13 mouse cellular contexts compared by ENCODE assay signal in genomic region chr17:31321425-31321824, GRCm38 (mm10). TPM values are rescaled to one million over a fixed set of nuclear protein-coding genes. Genes with fewer than 3 reads are reported as not detected.
DNase-seq lines count a peak whose midpoint lies in the region; ATAC-seq and TF ChIP-seq lines count a peak whose summit lies in the region.
"Had no signal": no experiment of that assay in that cellular context is flagged by ENCODE, and none has a peak within 500 bp of the region (broad histone marks: within the 10 kb centered on the region; RNA-seq: fewer than 3 reads in every experiment).

No protein-coding gene starts in this region.

- TF ChIP-seq CTCF in lung, adult 2 months (IDR thresholded peaks at IDR 0.05; ENCODE audit: insufficient read depth, low read length), result no peak

- in situ Hi-C loops in ES-E14 (cut with MboI; ENCODE audit: low sequenced_read_pairs in 2 of 2, unreplicated experiment in 2 of 2), result no loop called here

- ATAC-seq in heart, embryonic 16.5 days (replicated peaks; ENCODE audit: extremely low read depth, insufficient read depth, low FRiP score), result peak; percentile 63; the same call in 1 of the 2 replicates
- no peak for ATAC-seq in kidney, embryonic 15.5 days (replicated peaks; ENCODE audit: low FRiP score)

- no peaks in the 10 kb centered on the region for H3K27me3 ChIP-seq in heart, embryonic 16.5 days (ENCODE audit: control insufficient read depth, insufficient read depth, low read length)
- no peaks in the 10 kb centered on the region for H3K27me3 ChIP-seq in kidney, embryonic 15.5 days
- H3K27me3 ChIP-seq: lung, embryonic 15.5 days; neural tube, embryonic 13.5 days had no signal

- no peaks in the 10 kb centered on the region for H3K9me3 ChIP-seq in ES-E14 (ENCODE audit: control insufficient read depth, insufficient read depth, low read depth, low read length)
- no peaks in the 10 kb centered on the region for H3K9me3 ChIP-seq in heart, embryonic 16.5 days (replicated peaks; ENCODE audit: control insufficient read depth, low read length)
- no peaks in the 10 kb centered on the region for H3K9me3 ChIP-seq in kidney, embryonic 15.5 days (replicated peaks)
- H3K9me3 ChIP-seq: lung, embryonic 15.5 days; neural tube, embryonic 13.5 days had no signal

- peaks cover 3% of the 10 kb centered on the region; the same call in 1 of the 2 replicates for H3K36me3 ChIP-seq in ES-E14 (ENCODE audit: control insufficient read depth, insufficient read depth, low read length, poor library complexity, severe bottlenecking)
- 0 out of 2 replicates have a peak, but pooled peaks cover 2% of the 10 kb centered on the region for H3K36me3 ChIP-seq in heart, embryonic 16.5 days (ENCODE audit: control insufficient read depth, insufficient read depth)
- no peaks in the 10 kb centered on the region for H3K36me3 ChIP-seq in kidney, embryonic 15.5 days
- H3K36me3 ChIP-seq: G1E; lung, embryonic 15.5 days had no signal

- TF ChIP-seq POLR2A in lung, adult 2 months (IDR thresholded peaks at IDR 0.05; ENCODE audit: borderline replicate concordance, extremely low read depth, low read depth, low read length), result no peak

- 61% methylated on average over 12 of the region's 12 CpGs for WGBS in heart, embryonic 16.5 days
- 80% methylated on average over 12 of the region's 12 CpGs for WGBS in kidney, embryonic 15.5 days
- WGBS in lung, adult 2 months, result 82% methylated on average over 12 of the region's 12 CpGs

- DNase-seq in ES-E14 (ENCODE audit: low read depth, low spot score), result no peak
- DNase-seq in cerebellum, adult 8-10 months, result peak; percentile 50
- peak; percentile 36 to 88 for DNase-seq in left cerebral cortex, adult 8-10 months (ENCODE audit: low spot score in 2 of 2)
- DNase-seq in testis, postnatal 10 days (ENCODE audit: low spot score), result no peak
- no peak for DNase-seq in lung, adult 2 months
- no peak for DNase-seq in lung, adult 18-20 months
- DNase-seq: kidney, adult 11 months; thymus, adult 18-20 months had no signal

- peak overlapping the region; percentile 27; the same call in 1 of the 2 replicates for H3K9ac ChIP-seq in ES-E14 (ENCODE audit: insufficient read depth, low read depth, low read length, poor library complexity, severe bottlenecking)
- H3K9ac ChIP-seq in heart, embryonic 16.5 days (ENCODE audit: low read length), result no peak overlapping the region
- H3K9ac ChIP-seq in kidney, embryonic 15.5 days, result no peak overlapping the region
- H3K9ac ChIP-seq: lung, embryonic 15.5 days; neural tube, embryonic 13.5 days had no signal

- no peak overlapping the region for H3K4me2 ChIP-seq in heart, embryonic 16.5 days (ENCODE audit: low read depth, low read length)
- H3K4me2 ChIP-seq in kidney, embryonic 15.5 days, result no peak overlapping the region
- H3K4me2 ChIP-seq: lung, embryonic 15.5 days; neural tube, embryonic 13.5 days had no signal

- H3K4me1 ChIP-seq in ES-E14 (ENCODE audit: control insufficient read depth in 2 of 2, insufficient read depth in 2 of 2, low read length in 2 of 2, poor library complexity in 1 of 2), result peaks cover 0 to 36% of the 10 kb centered on the region in 2 experiments; a peak in 2 of 4 replicates
- H3K4me1 ChIP-seq in heart, embryonic 16.5 days (ENCODE audit: control insufficient read depth, insufficient read depth, low read length), result peaks cover 11% of the 10 kb centered on the region; the same call in 1 of the 2 replicates
- H3K4me1 ChIP-seq in kidney, embryonic 15.5 days, result peaks cover 7% of the 10 kb centered on the region; the same call in 1 of the 2 replicates
- H3K4me1 ChIP-seq in lung, adult 2 months (ENCODE audit: control insufficient read depth, insufficient read depth, low read length), result peaks cover 7% of the 10 kb centered on the region

- H3K4me3 ChIP-seq in ES-E14 (ENCODE audit: insufficient read depth in 1 of 2, low read depth in 1 of 2, low read length in 2 of 2, poor library complexity in 1 of 2, severe bottlenecking in 1 of 2), result no peak overlapping the region
- H3K4me3 ChIP-seq in heart, embryonic 16.5 days (ENCODE audit: low read length), result no peak overlapping the region
- no peak overlapping the region for H3K4me3 ChIP-seq in kidney, embryonic 15.5 days (replicated peaks)
- H3K4me3 ChIP-seq in lung, adult 2 months (replicated peaks; ENCODE audit: extremely low read depth, low read depth, low read length), result no peak overlapping the region
- H3K4me3 ChIP-seq: lung, embryonic 15.5 days; neural tube, embryonic 13.5 days had no signal

- H3K27ac ChIP-seq in ES-E14 (ENCODE audit: insufficient read depth, low read depth, low read length, poor library complexity, severe bottlenecking), result no peak overlapping the region
- H3K27ac ChIP-seq in heart, embryonic 16.5 days (ENCODE audit: low read length), result peak overlapping the region; percentile 35; the same call in 1 of the 2 replicates
- no peak overlapping the region for H3K27ac ChIP-seq in kidney, embryonic 15.5 days
- H3K27ac ChIP-seq: neural tube, embryonic 13.5 days had no signal

TF ChIP-seq in ES-E14, 5 proteins besides CTCF, POLR2A, EP300 and RAD21:
- TF ChIP-seq HCFC1 (IDR thresholded peaks at IDR 0.05; ENCODE audit: borderline replicate concordance, insufficient read depth, low read length), result no peak

RNA-seq across cellular contexts. Expression of gene Slc37a1, which starts 34.8 kb away (rescaled TPM):
- total RNA-seq in ES-E14 (2012; rRNA removed), result 37.5 and 64.8 TPM in 2 replicates
- polyA plus RNA-seq in heart, embryonic 16.5 days (2015; fragmentation: Nextera tagmentation; extraction: Ambion mirVana), result 10.0 and 10.5 TPM in 2 replicates
- total RNA-seq in left cerebral cortex, adult 8-10 months (2022), result 10 to 100 TPM; 11.5 to 14.5 (median 12.8) TPM
- 3.0 and 3.9 TPM in 2 replicates for polyA plus RNA-seq in kidney, embryonic 15.5 days (2015; fragmentation: Nextera tagmentation; extraction: Ambion mirVana)
- 51.1 and 54.3 TPM in 2 replicates for polyA plus RNA-seq in lung, adult 2 months (2012; rRNA removed)
- polyA plus RNA-seq: G1E had no signal

RNA-seq across cellular contexts. Expression of gene Rsph1, which starts 44.2 kb away (rescaled TPM):
- total RNA-seq in ES-E14 (2012; rRNA removed), result 1.4 and 1.9 TPM in 2 replicates
- polyA plus RNA-seq in heart, embryonic 16.5 days (2015; fragmentation: Nextera tagmentation; extraction: Ambion mirVana), result 3.5 and 4.0 TPM in 2 replicates
- total RNA-seq in left cerebral cortex, adult 8-10 months (2022), result 10 to 100 TPM; 14.0 to 23.9 (median 18.8) TPM
- polyA plus RNA-seq in kidney, embryonic 15.5 days (2015; fragmentation: Nextera tagmentation; extraction: Ambion mirVana), result 2.0 and 2.4 TPM in 2 replicates
- 6.9 and 11.7 TPM in 2 replicates for polyA plus RNA-seq in lung, adult 2 months (2012; rRNA removed)
- total RNA-seq: G1E had no signal
- polyA plus RNA-seq: G1E had no signal

Comparison
In these comparisons a context has a peak if more than half of its experiments do, and no peak if none do; other contexts are left out.
1. DNase-seq: peak in cerebellum, adult 8-10 months (single experiment) and left cerebral cortex, adult 8-10 months (2 of 2); none in ES-E14 (single experiment), testis, postnatal 10 days (single experiment), lung, adult 2 months (single experiment) and lung, adult 18-20 months (0 of 2).